Mouse (Mus musculus): ENCODE measurements at regions not wholly inside any gene's neighbourhood (a gene's known extent, or its start where the extent isn't known, plus 50 kb on each side); places are given as distances from the start of the nearest gene placed in this dataset.

- no peak for DNase-seq (ENCODE audit: extremely low read depth, low read depth)
Measured at GRCm38 (mm10) chr12:68882503-68882902, 276.5 kb downstream of the Rps29 start.

GRCm38 (mm10) chr12:68879425-68879824 is 279.6 kb downstream of the Rps29 start:
- DNase-seq (ENCODE audit: extremely low read depth, low read depth): no peak

- DNase-seq (ENCODE audit: extremely low read depth, low read depth): no peak
Measured at GRCm38 (mm10) chr12:68871259-68871658, 287.7 kb downstream of the Rps29 start.

- DNase-seq (ENCODE audit: extremely low read depth, low read depth): no peak
Measured at GRCm38 (mm10) chr12:68862991-68863356, 296.0 kb downstream of the Rps29 start.

GRCm38 (mm10) chr12:68862313-68862990 is 296.5 kb downstream of the Rps29 start:
- DNase-seq (ENCODE audit: extremely low read depth, low read depth): peak; percentile 1

GRCm38 (mm10) chr12:68860332-68860731 is 298.7 kb downstream of the Rps29 start:
- DNase-seq (ENCODE audit: extremely low read depth, low read depth): no peak

GRCm38 (mm10) chr12:68849616-68850140 is 309.3 kb downstream of the Rps29 start:
- DNase-seq (ENCODE audit: extremely low read depth, low read depth): no peak

GRCm38 (mm10) chr12:68840815-68841214 is 318.2 kb downstream of the Rps29 start:
- DNase-seq (ENCODE audit: extremely low read depth, low read depth): no peak

GRCm38 (mm10) chr12:68840156-68840555 is 318.8 kb downstream of the Rps29 start:
- no peak for DNase-seq (ENCODE audit: extremely low read depth, low read depth)

GRCm38 (mm10) chr12:68836023-68836422 is 323.0 kb downstream of the Rps29 start:
- peak; percentile 14 for DNase-seq (ENCODE audit: extremely low read depth, low read depth)

GRCm38 (mm10) chr12:68833914-68834313 is 325.1 kb downstream of the Rps29 start:
- no peak for DNase-seq (ENCODE audit: extremely low read depth, low read depth)

GRCm38 (mm10) chr12:68829404-68829803 is 329.6 kb downstream of the Rps29 start:
- no peak for DNase-seq (ENCODE audit: extremely low read depth, low read depth)

- no peak for DNase-seq (ENCODE audit: extremely low read depth, low read depth)
Measured at GRCm38 (mm10) chr12:68827549-68828249, 331.3 kb downstream of the Rps29 start.

- DNase-seq (ENCODE audit: extremely low read depth, low read depth): no peak
Measured at GRCm38 (mm10) chr12:68794396-68794795, 364.6 kb downstream of the Rps29 start.

GRCm38 (mm10) chr12:68783636-68784035 is 375.4 kb downstream of the Rps29 start:
- DNase-seq (ENCODE audit: extremely low read depth, low read depth): no peak

GRCm38 (mm10) chr12:68775503-68775902 is 383.5 kb downstream of the Rps29 start:
- no peak for DNase-seq (ENCODE audit: extremely low read depth, low read depth)

- DNase-seq (ENCODE audit: extremely low read depth, low read depth): no peak
Measured at GRCm38 (mm10) chr12:68774800-68775199, 384.2 kb downstream of the Rps29 start.

GRCm38 (mm10) chr12:68758263-68759020 is 400.5 kb downstream of the Rps29 start:
- no peak for DNase-seq (ENCODE audit: extremely low read depth, low read depth)

GRCm38 (mm10) chr12:68728882-68729281 is 430.1 kb downstream of the Rps29 start:
- DNase-seq (ENCODE audit: extremely low read depth, low read depth): no peak

- DNase-seq (ENCODE audit: extremely low read depth, low read depth): no peak
Measured at GRCm38 (mm10) chr12:68718946-68719345, 440.0 kb downstream of the Rps29 start.

- DNase-seq (ENCODE audit: extremely low read depth, low read depth): no peak
Measured at GRCm38 (mm10) chr12:68694275-68695267, 464.4 kb downstream of the Rps29 start.
